Mouse (Mus musculus) CH12.LX (cell line): ENCODE measurements around the gene Ccdc137. TPM values are rescaled to one million over a fixed set of nuclear protein-coding genes. Genes with fewer than 3 reads are reported as not detected.
"Not testable (repeated sequence)": the region's sequence is repeated elsewhere in the genome, so short reads cannot be mapped to it uniquely, and the experiment has no call there.

Source experiments
- DNase-seq: peaks from one replicate; pipeline ENCODE4 v3.0.0-alpha.2; 2013; ENCODE audit errors: extremely low read depth
- H3K27ac ChIP-seq: 2 replicates; pipeline ENCODE4 v1.5.1; 2012; ENCODE audit warnings: low read depth, mild to moderate bottlenecking, control low read depth, moderate library complexity; ENCODE audit not compliant: insufficient read depth
- H3K27me3 ChIP-seq: replicated peaks from 2 replicates; pipeline ENCODE3; 2012; ENCODE audit warnings: inconsistent platforms
- H3K36me3 ChIP-seq, 2 experiments: replicated peaks in 1 of 2; 2 replicates each; pipeline versions ENCODE3 to v1.6.1; 2012; ENCODE audit warnings: inconsistent platforms in 1 of 2, low read length in 1 of 2, mild to moderate bottlenecking in 1 of 2, mixed read lengths in 1 of 2, moderate library complexity in 1 of 2; ENCODE audit not compliant: control insufficient read depth in 1 of 2, insufficient read depth in 1 of 2
- H3K4me1 ChIP-seq, 2 experiments: 2 replicates each; pipeline ENCODE4 v1.6.1; 2012; ENCODE audit warnings: inconsistent platforms in 1 of 2, moderate library complexity in 1 of 2; ENCODE audit not compliant: insufficient read depth in 2 of 2, control insufficient read depth in 1 of 2
- H3K4me2 ChIP-seq: 2 replicates; pipeline ENCODE4 v1.6.1; 2012; ENCODE audit warnings: low read depth, mild to moderate bottlenecking, control low read depth; ENCODE audit not compliant: poor library complexity, insufficient read depth, severe bottlenecking
- H3K4me3 ChIP-seq, 3 experiments: fragments of 150-350 bp in 1 of 3; sonication (generic) in 1 of 3; replicated peaks in 1 of 3; 2 replicates each; pipeline versions ENCODE3 to v1.5.1; 2011 to 2012; ENCODE audit warnings: low read depth in 2 of 3, low read length in 2 of 3, mild to moderate bottlenecking in 2 of 3, moderate library complexity in 2 of 3, control low read depth in 1 of 3, improper control_type of control experiment in 1 of 3, inconsistent platforms in 1 of 3, mixed read lengths in 1 of 3; ENCODE audit not compliant: poor library complexity in 1 of 3
- H3K79me2 ChIP-seq: replicated peaks from 2 replicates; pipeline ENCODE4 v1.6.1; 2012; ENCODE audit warnings: mild to moderate bottlenecking, moderate library complexity; ENCODE audit not compliant: control insufficient read depth, poor library complexity, insufficient read depth, severe bottlenecking; ENCODE audit errors: extremely low read depth
- H3K9ac ChIP-seq: 2 replicates; pipeline ENCODE4 v1.6.1; 2012; ENCODE audit warnings: low read depth, mild to moderate bottlenecking, control low read depth, moderate library complexity; ENCODE audit not compliant: insufficient read depth
- H3K9me3 ChIP-seq: replicated peaks from 2 replicates; pipeline ENCODE3; 2012; ENCODE audit warnings: low read length, inconsistent platforms, mixed read lengths
- CTCF ChIP-seq, 2 experiments: IDR thresholded peaks in 1 of 2; conservative IDR thresholded peaks in 1 of 2; 2 replicates each; pipeline ENCODE4 v1.5.1; 2011 to 2012; ENCODE audit warnings: low read depth in 2 of 2, low read length in 2 of 2, improper control_type of control experiment in 1 of 2, inconsistent platforms in 1 of 2, mild to moderate bottlenecking in 1 of 2, moderate library complexity in 1 of 2
- ELF1 ChIP-seq: IDR thresholded peaks from 2 replicates; pipeline ENCODE4 v1.6.1; 2014; ENCODE audit warnings: low read depth, mild to moderate bottlenecking, inconsistent platforms, low read length, improper control_type of control experiment
- JUND ChIP-seq: conservative IDR thresholded peaks from 2 replicates; pipeline ENCODE4 v1.6.1; 2011; ENCODE audit warnings: low read depth, low read length, improper control_type of control experiment
- MYC ChIP-seq: IDR thresholded peaks from 2 replicates; pipeline ENCODE4 v1.6.1; 2011; ENCODE audit warnings: low read depth, mild to moderate bottlenecking, improper control_type of control experiment, low read length
- RCOR1 ChIP-seq: conservative IDR thresholded peaks from 2 replicates; pipeline ENCODE4 v1.6.1; 2012; ENCODE audit warnings: low read depth, mild to moderate bottlenecking, inconsistent platforms, low read length, improper control_type of control experiment
- SMC3 ChIP-seq: IDR thresholded peaks from 2 replicates; pipeline ENCODE4 v1.6.1; 2011; ENCODE audit warnings: low read depth, low read length, improper control_type of control experiment
- USF2 ChIP-seq: conservative IDR thresholded peaks from 2 replicates; pipeline ENCODE4 v1.6.1; 2011; ENCODE audit warnings: low read depth, low read length, improper control_type of control experiment
- ZNF384 ChIP-seq: IDR thresholded peaks from 2 replicates; pipeline ENCODE4 v1.6.1; 2012; ENCODE audit warnings: low read depth, low read length, improper control_type of control experiment, inconsistent platforms
- dilution Hi-C: fragments of 300-500 bp; cut with MboI; formaldehyde crosslinking; loops from 2 replicates; pipeline ENCODE4 v1.14.3; 2020; ENCODE audit warnings: low sequenced_read_pairs; ENCODE audit not compliant: extremely low pct_unique_long_range_greater_than_20kb, extremely low pct_ligation_motif_present
- in situ Hi-C: fragments of 300-500 bp; cut with MboI; formaldehyde crosslinking; loops from 3 replicates; pipeline ENCODE4 v1.14.3; 2019; ENCODE audit warnings: low sequenced_read_pairs, low pct_ligation_motif_present, low pct_unique_long_range_greater_than_20kb, mixed read lengths
- polyA plus RNA-seq: library from polyadenylated mRNA; unstranded; fragments of >175 nt; gene quantifications from 2 replicates; pipeline ENCODE4 v1.2.1, GENCODE M21; 2012; ENCODE audit warnings: low read depth; ENCODE audit not compliant: insufficient read length
- total RNA-seq, 2 experiments: library from RNA; depleted of rRNA; stranded (reverse); fragments of 300-350 nt in 1 of 2; fragments of >200 nt in 1 of 2; gene quantifications; 2 replicates each; pipeline ENCODE4 v1.2.3; 2012 to 2014

Gene Ccdc137
- total and polyA plus RNA-seq, 3 experiments: 30.1 to 104 (median 61.1) TPM

GRCm38 (mm10) chr11:120457772-120458751, at the start of gene Ccdc137, which contains the start of gene Oxld1 (continued):
- no peak for TF ChIP-seq SMC3

GRCm38 (mm10) chr11:120413621-120414020, 44.3 kb upstream of the Ccdc137 start:
- TF ChIP-seq ZNF384: peak; percentile 62; the same call in 1 of the 2 replicates
- peak; percentile 4 to 16; a peak in 1 of 4 replicates for TF ChIP-seq CTCF (conservative IDR thresholded peaks at IDR 0.05 in 1 of 2, IDR thresholded peaks at IDR 0.05 in 1 of 2; ENCODE audit: low read depth in 2 of 2, low read length in 2 of 2)
- H3K9me3 ChIP-seq, H3K27ac ChIP-seq, H3K4me3 ChIP-seq, H3K9ac ChIP-seq, H3K4me2 ChIP-seq, H3K4me1 ChIP-seq, DNase-seq, H3K27me3 ChIP-seq, in situ Hi-C loops, H3K79me2 ChIP-seq, dilution Hi-C loops: not testable (repeated sequence)
- H3K36me3 ChIP-seq: peaks cover 78 to 95% of the 10 kb centered on the region in 2 experiments

DNA sequence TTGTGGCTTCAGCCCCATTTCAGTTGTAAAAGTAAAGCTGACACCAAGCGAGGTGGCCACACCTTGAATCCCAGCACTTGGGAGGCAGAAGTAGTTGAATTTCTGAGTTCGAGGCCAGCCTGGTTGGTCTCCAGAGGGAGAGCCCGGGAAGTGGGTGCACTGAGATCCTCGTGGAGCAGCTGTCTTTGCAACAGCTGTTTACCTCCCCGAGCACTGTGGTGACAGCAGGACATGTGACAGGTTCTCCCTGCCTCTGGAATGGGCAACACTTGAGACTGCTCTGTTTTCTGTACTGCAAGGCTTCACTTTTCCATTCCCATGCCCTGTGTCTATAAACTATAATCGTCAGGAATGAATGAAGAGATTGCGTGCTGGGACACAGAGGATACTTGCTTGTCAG, 40.1 kb upstream of the Ccdc137 start:
- Histone ChIP-seq H3K4me1 (no peaks in the 10 kb centered on the region), H3K9ac (no peak overlapping the region), H3K4me2 (no peak overlapping the region), H3K9me3 (no peaks in the 10 kb centered on the region), H3K4me3 (no peak overlapping the region), H3K79me2 (peaks cover 3% of the 10 kb centered on the region), H3K27me3 (no peaks in the 10 kb centered on the region), H3K27ac (no peak overlapping the region), H3K36me3 (peaks cover 73 to 91% of the 10 kb centered on the region in 2 experiments)
- no peak for DNase-seq
- dilution Hi-C loops: no loop called here
- in situ Hi-C loops: no loop called here
- TF ChIP-seq ELF1 (no peak), USF2 (no peak)

- in situ Hi-C loops (no loop called here), dilution Hi-C loops (no loop called here)
- Histone ChIP-seq H3K4me3 (no peak overlapping the region), H3K36me3 (peaks cover 72 to 91% of the 10 kb centered on the region in 2 experiments), H3K4me2 (no peak overlapping the region), H3K27ac (no peak overlapping the region), H3K9ac (no peak overlapping the region), H3K4me1 (no peaks in the 10 kb centered on the region), H3K79me2 (peaks cover 10% of the 10 kb centered on the region), H3K27me3 (no peaks in the 10 kb centered on the region), H3K9me3 (no peaks in the 10 kb centered on the region)
- TF ChIP-seq RCOR1 (no peak), SMC3 (no peak), JUND (no peak), MYC (no peak)
- DNase-seq: no peak
Measured at GRCm38 (mm10) chr11:120418592-120418991, 39.3 kb upstream of the Ccdc137 start.
